Mouse (Mus musculus) kidney, embryonic 15.5 days (tissue): ENCODE measurements around the gene Tspyl3. TPM values are rescaled to one million over a fixed set of nuclear protein-coding genes. Genes with fewer than 3 reads are reported as not detected.

ENCODE experiments used
- ATAC-seq: fragments of 200-750 bp; cut with Nextera tagmentation; replicated peaks from 2 replicates; pipeline ENCODE4 v1.8.0; 2017; ENCODE audit warnings: moderate TSS enrichment; ENCODE audit not compliant: low FRiP score
- H3K27ac ChIP-seq: fragments of 300-500 bp; sonication (generic); 2 replicates; pipeline ENCODE4 v1.5.1; 2015; ENCODE audit warnings: mild to moderate bottlenecking, inconsistent platforms
- H3K27me3 ChIP-seq: fragments of 300-500 bp; sonication (generic); 2 replicates; pipeline ENCODE4 v1.6.1; 2015; ENCODE audit warnings: inconsistent platforms
- H3K36me3 ChIP-seq: fragments of 300-500 bp; sonication (generic); 2 replicates; pipeline ENCODE4 v1.6.1; 2015; ENCODE audit warnings: inconsistent platforms
- H3K4me1 ChIP-seq: fragments of 300-500 bp; sonication (generic); 2 replicates; pipeline ENCODE4 v1.6.1; 2015; ENCODE audit warnings: inconsistent platforms
- H3K4me2 ChIP-seq: fragments of 300-500 bp; sonication (generic); 2 replicates; pipeline ENCODE4 v1.6.1; 2015; ENCODE audit warnings: moderate library complexity, mild to moderate bottlenecking, inconsistent platforms
- H3K4me3 ChIP-seq: fragments of 300-500 bp; sonication (generic); replicated peaks from 2 replicates; pipeline ENCODE4 v1.5.1; 2015; ENCODE audit warnings: mild to moderate bottlenecking, inconsistent platforms
- H3K9ac ChIP-seq: fragments of 300-500 bp; sonication (generic); 2 replicates; pipeline ENCODE4 v1.6.1; 2015; ENCODE audit warnings: mild to moderate bottlenecking, inconsistent platforms
- H3K9me3 ChIP-seq: fragments of 300-500 bp; sonication (generic); replicated peaks from 2 replicates; pipeline ENCODE4 v1.6.1; 2016; ENCODE audit warnings: inconsistent platforms
- WGBS: fragments of 180-500 bp; shearing (Covaris S2); methylation state at CpG from one replicate; pipeline ENCODE4 v1.1.7; 2015; ENCODE audit warnings: mixed read lengths; 5-methylcytosine and 5-hydroxymethylcytosine counted together
- polyA plus RNA-seq: library from polyadenylated mRNA; unstranded; fragments of >200 nt; fragmentation: Nextera tagmentation; extraction: Ambion mirVana; gene quantifications from 2 replicates; pipeline ENCODE4 v1.2.1, GENCODE M21; 2015

Gene Tspyl3
- polyA plus RNA-seq, 1 experiment from 2014 or later = 12.2 TPM

GRCm38 (mm10) chr2:153241250-153242014 is 16.2 kb upstream of the Tspyl3 start, which contains the start of the genes Plagl2 and Pofut1:
TSS of gene Plagl2 (minus strand) at chr2:153241426.
TSS of gene Pofut1 (plus strand) at chr2:153241533.
- H3K27me3 ChIP-seq = no peaks in the 10 kb centered on the region
- H3K4me2 ChIP-seq = peak within 1 kb of the TSS; percentile 80
- ATAC-seq = peak; percentile 98
- H3K9me3 ChIP-seq = no peaks in the 10 kb centered on the region
- H3K27ac ChIP-seq = peak within 1 kb of the TSS; percentile 95
- H3K36me3 ChIP-seq = peaks cover 32% of the 10 kb centered on the region
- WGBS = under 1% methylated on average over 65 of the region's 72 CpGs
- H3K4me3 ChIP-seq = peak within 1 kb of the TSS; percentile 99
- peaks cover 48% of the 10 kb centered on the region for H3K4me1 ChIP-seq
- H3K9ac ChIP-seq = peak within 1 kb of the TSS; percentile 100

- Histone ChIP-seq H3K4me2 (peak overlapping the region; percentile 80), H3K9ac (peak overlapping the region; percentile 100), H3K36me3 (peaks cover 32% of the 10 kb centered on the region), H3K4me3 (peak overlapping the region; percentile 99), H3K4me1 (peaks cover 50% of the 10 kb centered on the region), H3K27me3 (no peaks in the 10 kb centered on the region), H3K27ac (peak overlapping the region; percentile 95), H3K9me3 (no peaks in the 10 kb centered on the region)
- ATAC-seq = peak; percentile 74
- under 1% methylated on average over 22 of the region's 33 CpGs for WGBS
Observed at GRCm38 (mm10) chr2:153240701-153241235, 15.5 kb upstream of the Tspyl3 start.

DNA sequence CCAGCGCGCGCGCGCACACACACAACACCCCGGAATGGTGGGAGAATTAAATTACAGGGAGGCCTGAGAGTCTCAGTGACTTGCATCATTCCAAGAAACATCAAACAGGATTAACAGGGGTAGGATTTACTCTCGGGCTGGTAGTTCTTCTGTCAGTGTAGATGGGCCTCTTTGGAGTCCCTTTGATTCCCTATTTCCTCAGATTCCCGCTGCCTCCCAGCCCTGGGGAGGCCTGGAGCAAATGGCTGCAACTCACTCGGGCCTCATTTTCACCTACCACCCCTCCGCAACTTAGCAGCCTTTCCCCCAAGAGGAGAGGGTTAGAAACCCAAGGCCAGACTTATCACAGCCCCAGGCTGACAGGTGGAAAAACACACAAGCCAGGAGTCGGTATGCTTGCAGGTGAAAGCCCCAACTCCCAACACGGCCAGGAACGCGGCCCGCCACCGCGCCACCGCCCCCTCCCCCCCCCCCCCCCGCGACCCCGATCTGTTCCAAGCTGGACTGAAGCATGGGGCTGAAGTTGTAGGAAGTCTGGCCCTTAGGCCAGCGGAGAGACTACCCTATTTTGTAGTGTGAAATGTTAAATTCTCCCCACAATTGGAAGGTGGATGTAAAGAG is 14.7 kb upstream of the Tspyl3 start:
- H3K27me3 ChIP-seq = no peaks in the 10 kb centered on the region
- peak overlapping the region; percentile 100 for H3K9ac ChIP-seq
- H3K4me1 ChIP-seq = peaks cover 52% of the 10 kb centered on the region
- H3K9me3 ChIP-seq = no peaks in the 10 kb centered on the region
- H3K36me3 ChIP-seq = peaks cover 32% of the 10 kb centered on the region
- 3% methylated on average over 21 of the region's 22 CpGs for WGBS
- ATAC-seq = no peak
- peak overlapping the region; percentile 80 for H3K4me2 ChIP-seq
- H3K27ac ChIP-seq = peak overlapping the region; percentile 95
- H3K4me3 ChIP-seq = peak overlapping the region; percentile 99

DNA sequence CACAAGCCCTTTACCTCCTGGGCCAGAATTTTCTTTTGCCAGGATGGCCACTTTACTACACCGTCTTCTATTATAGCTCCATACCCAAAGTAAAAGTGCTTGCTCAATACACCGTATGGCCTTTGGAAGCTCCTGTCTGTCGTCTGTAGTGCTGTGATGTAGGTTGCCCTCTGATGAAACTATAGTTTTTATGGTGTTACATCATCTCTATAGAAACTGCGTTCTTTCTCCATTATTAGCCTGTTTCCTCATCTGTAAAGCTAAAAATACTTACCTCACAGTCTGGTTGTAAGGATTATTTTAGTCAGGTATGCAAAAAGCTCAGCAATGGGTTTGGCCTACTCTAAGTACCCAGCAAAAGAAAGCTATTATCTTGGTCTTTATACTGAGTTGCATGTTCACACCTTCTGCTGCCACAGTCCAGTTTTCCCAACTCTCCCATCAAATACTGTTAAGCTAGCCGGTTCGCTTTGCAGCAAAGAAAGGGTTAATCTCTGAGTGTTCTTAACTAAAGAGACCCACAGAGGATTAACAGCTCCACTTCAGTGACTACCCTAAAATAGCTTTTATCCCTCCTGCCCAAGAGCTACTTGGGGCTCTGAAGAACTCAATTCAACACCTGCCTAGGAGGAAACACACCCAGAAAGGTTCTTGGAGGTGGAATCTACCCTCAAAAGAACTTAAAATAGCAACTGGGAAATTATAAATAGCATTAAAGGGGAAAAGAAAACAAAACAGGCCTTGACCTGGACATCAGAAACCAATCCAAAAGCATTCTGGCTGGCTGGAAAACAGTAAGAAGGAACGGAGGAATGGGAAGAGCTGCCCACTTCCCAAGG is 14.0 kb upstream of the Tspyl3 start:
- Histone ChIP-seq H3K9me3 (no peaks in the 10 kb centered on the region), H3K27ac (peak overlapping the region; percentile 95), H3K4me2 (peak overlapping the region; percentile 80), H3K4me3 (peak overlapping the region; percentile 99), H3K36me3 (peaks cover 32% of the 10 kb centered on the region), H3K4me1 (peaks cover 52% of the 10 kb centered on the region), H3K9ac (peak overlapping the region; percentile 100), H3K27me3 (no peaks in the 10 kb centered on the region)
- ATAC-seq = no peak
- 59% methylated on average over 7 of the region's 7 CpGs for WGBS

- Histone ChIP-seq H3K9ac (no peak overlapping the region), H3K4me2 (peak overlapping the region; percentile 80; the same call in 1 of the 2 replicates), H3K9me3 (no peaks in the 10 kb centered on the region), H3K4me3 (no peak overlapping the region), H3K27ac (no peak overlapping the region), H3K27me3 (no peaks in the 10 kb centered on the region), H3K36me3 (peaks cover 35% of the 10 kb centered on the region), H3K4me1 (peaks cover 52% of the 10 kb centered on the region)
- no peak for ATAC-seq
- 65% methylated on average over 2 of the region's 2 CpGs for WGBS
Observed at GRCm38 (mm10) chr2:153238406-153238805, 13.2 kb upstream of the Tspyl3 start.

DNA sequence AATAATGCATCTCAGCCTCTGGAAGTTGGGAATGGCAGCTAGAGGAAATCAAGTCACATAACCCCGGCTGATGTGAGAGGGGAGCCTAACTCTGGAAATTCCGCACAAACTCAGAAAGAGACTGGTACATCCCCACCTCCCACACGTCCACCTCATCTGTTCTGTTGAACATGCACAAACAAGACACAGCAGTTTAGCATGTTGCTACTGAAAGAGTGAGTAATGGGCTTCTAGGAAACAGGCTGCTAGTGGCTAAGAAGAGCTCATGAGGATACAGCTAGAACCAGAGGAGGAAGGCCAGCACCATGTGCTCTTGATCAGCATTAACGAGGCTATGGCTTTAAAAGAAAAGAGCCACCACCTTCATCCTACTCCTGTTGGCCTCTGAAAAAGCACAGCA is 12.7 kb upstream of the Tspyl3 start:
- H3K27me3 ChIP-seq = no peaks in the 10 kb centered on the region
- no peak overlapping the region for H3K4me3 ChIP-seq
- H3K4me1 ChIP-seq = peaks cover 52% of the 10 kb centered on the region
- H3K9ac ChIP-seq = no peak overlapping the region
- WGBS = 56% methylated on average over 4 of the region's 4 CpGs
- no peak for ATAC-seq
- H3K9me3 ChIP-seq = no peaks in the 10 kb centered on the region
- peak overlapping the region; percentile 80; the same call in 1 of the 2 replicates for H3K4me2 ChIP-seq
- H3K27ac ChIP-seq = no peak overlapping the region
- H3K36me3 ChIP-seq = peaks cover 38% of the 10 kb centered on the region

DNA sequence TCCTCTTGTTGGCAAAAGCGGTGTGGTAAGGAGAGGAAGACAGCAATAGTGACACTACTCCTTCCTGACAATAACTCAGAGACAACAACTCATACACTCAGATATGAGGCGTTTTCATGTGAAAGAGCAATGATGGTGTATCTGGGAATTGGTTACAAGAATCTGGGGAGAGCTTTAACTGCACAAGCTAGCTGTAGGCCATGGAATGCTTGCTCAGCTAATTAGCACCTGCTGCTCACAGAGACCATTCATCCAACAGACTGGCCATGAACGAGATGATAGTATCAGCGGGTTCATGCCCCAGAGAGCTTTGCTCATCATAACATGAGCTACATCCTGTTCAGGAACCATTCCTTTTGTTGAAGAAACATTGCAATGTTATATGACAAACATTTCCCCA is 12.0 kb upstream of the Tspyl3 start:
- no peaks in the 10 kb centered on the region for H3K27me3 ChIP-seq
- H3K9ac ChIP-seq = no peak overlapping the region
- no peak for ATAC-seq
- H3K4me2 ChIP-seq = no peak overlapping the region
- no peak overlapping the region for H3K27ac ChIP-seq
- no peaks in the 10 kb centered on the region for H3K9me3 ChIP-seq
- 53% methylated on average over 4 of the region's 4 CpGs for WGBS
- H3K36me3 ChIP-seq = peaks cover 45% of the 10 kb centered on the region
- peaks cover 49% of the 10 kb centered on the region for H3K4me1 ChIP-seq
- no peak overlapping the region for H3K4me3 ChIP-seq

DNA sequence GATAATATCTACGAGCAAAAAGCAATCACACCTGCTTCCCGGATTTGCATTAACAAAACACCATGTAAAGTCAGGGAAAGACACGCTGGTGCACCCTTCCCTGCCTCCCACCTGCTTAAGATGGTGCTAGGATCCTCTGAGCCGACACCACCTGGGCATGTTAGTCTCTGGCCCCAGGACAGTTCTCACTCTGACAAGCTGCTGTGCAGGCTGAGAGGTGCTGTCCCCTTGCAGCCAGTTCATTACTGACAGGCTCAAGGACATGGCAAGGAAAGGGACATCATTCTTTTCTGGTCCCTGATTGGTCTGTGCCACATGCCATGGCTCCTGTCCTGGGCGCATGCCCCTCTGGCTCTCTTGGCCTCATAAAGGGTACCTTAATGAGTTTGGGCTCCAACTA is 3.3 kb upstream of the Tspyl3 start:
- H3K4me3 ChIP-seq = no peak overlapping the region
- no peak overlapping the region for H3K27ac ChIP-seq
- peaks cover 59% of the 10 kb centered on the region for H3K36me3 ChIP-seq
- H3K9ac ChIP-seq = no peak overlapping the region
- no peak for ATAC-seq
- H3K4me1 ChIP-seq = peaks cover 13% of the 10 kb centered on the region
- no peaks in the 10 kb centered on the region for H3K9me3 ChIP-seq
- H3K27me3 ChIP-seq = no peaks in the 10 kb centered on the region
- H3K4me2 ChIP-seq = no peak overlapping the region
- WGBS = 85% methylated on average over 5 of the region's 5 CpGs

GRCm38 (mm10) chr2:153227959-153228358 is 2.7 kb upstream of the Tspyl3 start:
- Histone ChIP-seq H3K36me3 (peaks cover 54% of the 10 kb centered on the region), H3K9ac (no peak overlapping the region), H3K4me2 (no peak overlapping the region), H3K27me3 (no peaks in the 10 kb centered on the region), H3K4me3 (no peak overlapping the region), H3K9me3 (no peaks in the 10 kb centered on the region), H3K27ac (no peak overlapping the region), H3K4me1 (peaks cover 13% of the 10 kb centered on the region)
- no peak for ATAC-seq
- 93% methylated on average over 4 of the region's 4 CpGs for WGBS

DNA sequence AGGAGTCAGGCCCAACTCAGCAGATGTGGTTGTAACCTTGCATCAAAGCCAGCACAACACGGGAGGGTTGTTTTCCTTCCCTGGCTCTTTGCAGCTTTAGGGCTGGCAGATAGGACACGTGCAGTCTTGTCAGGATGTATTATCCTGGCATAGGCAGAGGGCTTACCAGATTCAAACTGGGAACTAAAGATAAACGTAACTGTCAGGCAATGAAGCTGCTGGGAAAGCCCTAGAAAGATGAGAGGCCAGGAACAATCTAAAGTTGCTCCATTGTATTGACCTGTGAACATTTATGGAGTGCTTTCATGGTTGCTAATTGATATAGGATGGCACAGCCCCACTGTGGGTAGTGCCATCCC is 333 bp upstream of the Tspyl3 start:
- Histone ChIP-seq H3K27me3 (no peaks in the 10 kb centered on the region), H3K36me3 (peaks cover 30% of the 10 kb centered on the region), H3K27ac (peak overlapping the region; percentile 79), H3K4me1 (peaks cover 13% of the 10 kb centered on the region), H3K4me2 (peak overlapping the region; percentile 87), H3K4me3 (peak overlapping the region; percentile 66), H3K9ac (peak overlapping the region; percentile 73), H3K9me3 (no peaks in the 10 kb centered on the region)
- WGBS = 2% methylated on average over 3 of the region's 3 CpGs
- peak; percentile 3; the same call in 1 of the 2 replicates for ATAC-seq

DNA sequence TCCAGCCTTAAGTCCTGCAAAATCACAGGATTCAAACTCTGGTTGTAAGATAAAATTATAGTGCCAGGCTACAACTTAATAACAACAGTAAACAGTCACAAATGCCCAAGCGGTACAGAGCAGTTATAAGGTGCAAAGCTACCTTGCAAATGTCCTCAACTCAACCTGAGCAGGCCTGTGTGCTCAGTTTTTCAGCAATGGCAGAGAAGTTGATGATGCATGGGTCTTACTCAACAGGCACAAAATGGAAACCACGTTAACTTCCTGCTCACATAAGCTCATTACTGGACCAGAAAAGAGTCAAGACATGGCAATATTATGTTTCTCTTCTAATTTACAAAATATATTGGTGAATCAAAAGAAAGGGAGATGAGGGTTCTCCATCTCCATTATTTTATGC is 2.7 kb downstream of the Tspyl3 start:
- no peak overlapping the region for H3K27ac ChIP-seq
- H3K9me3 ChIP-seq = no peaks in the 10 kb centered on the region
- H3K27me3 ChIP-seq = no peaks in the 10 kb centered on the region
- peaks cover 13% of the 10 kb centered on the region for H3K4me1 ChIP-seq
- H3K4me2 ChIP-seq = no peak overlapping the region
- H3K4me3 ChIP-seq = no peak overlapping the region
- 91% methylated on average over 2 of the region's 2 CpGs for whole genome bisulfite sequencing
- no peak overlapping the region for H3K9ac ChIP-seq
- ATAC-seq = no peak
- peaks cover 3% of the 10 kb centered on the region for H3K36me3 ChIP-seq
